In the genomic region with DNA sequence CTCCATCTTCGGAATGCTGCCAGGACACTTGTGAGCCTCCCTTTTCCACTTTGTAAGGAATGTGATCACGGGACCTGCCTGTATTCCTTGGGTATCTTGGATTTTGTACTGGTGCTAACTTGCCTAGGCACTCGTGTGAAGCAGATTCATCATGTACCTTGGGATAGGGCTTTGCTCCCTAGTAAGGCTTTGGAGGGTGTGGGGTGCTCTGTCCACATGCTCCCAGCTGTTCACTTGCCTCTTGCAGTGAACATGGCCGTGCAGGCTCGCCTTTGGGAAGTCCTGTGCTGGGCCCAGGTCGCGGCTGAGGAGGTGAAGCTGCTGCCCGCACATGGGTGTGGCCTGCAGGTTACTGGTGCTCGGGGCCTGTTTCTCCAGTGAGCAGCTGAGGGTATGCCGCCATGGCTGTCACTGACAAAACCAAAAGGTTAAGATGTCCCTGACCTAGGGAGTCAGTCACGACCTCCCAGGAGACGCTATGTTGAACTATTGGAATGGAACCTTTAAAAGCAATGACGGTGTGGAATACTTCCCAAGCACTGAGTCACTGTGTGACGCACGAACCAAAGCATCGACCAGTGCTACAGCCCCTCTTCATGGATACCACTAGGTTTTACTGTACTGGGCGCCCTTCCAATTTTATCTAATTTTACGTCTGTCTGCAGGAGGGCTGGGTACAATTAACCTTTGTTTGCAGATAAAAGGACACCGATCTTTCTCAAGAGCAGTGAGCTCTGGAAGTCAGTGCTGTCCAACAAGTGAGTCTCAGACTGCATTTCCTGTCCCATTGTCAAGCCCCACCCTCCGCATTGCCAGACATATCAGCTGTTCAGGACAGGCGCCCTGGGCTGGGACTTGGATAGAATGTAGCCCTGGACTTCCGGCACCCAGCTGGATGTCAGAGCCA, we compare ENCODE assay signal across 8 mouse cellular contexts. TPM values are rescaled to one million over a fixed set of nuclear protein-coding genes. Genes with fewer than 3 reads are reported as not detected.
DNase-seq lines count a peak whose midpoint lies in the region; ATAC-seq and TF ChIP-seq lines count a peak whose summit lies in the region.

No protein-coding gene starts in this region.

- no peak for TF ChIP-seq CTCF in heart, postnatal 0 days (IDR thresholded peaks at IDR 0.05; ENCODE audit: low read depth)
- no peak for TF ChIP-seq CTCF in stomach, postnatal 0 days (IDR thresholded peaks at IDR 0.05; ENCODE audit: low read depth)

- WGBS in heart, postnatal 0 days, result 11% methylated on average over 22 of the region's 22 CpGs
- WGBS in large intestine, adult 2 months, result 14% methylated on average over 22 of the region's 22 CpGs
- 21% methylated on average over 22 of the region's 22 CpGs for WGBS in stomach, postnatal 0 days

- H3K36me3 ChIP-seq in heart, postnatal 0 days (replicated peaks; ENCODE audit: control insufficient read depth, insufficient read depth, low read length), result peaks cover 60% of the 10 kb centered on the region
- peaks cover 7% of the 10 kb centered on the region for H3K36me3 ChIP-seq in stomach, postnatal 0 days (ENCODE audit: control insufficient read depth, insufficient read depth, low read length)

- ATAC-seq in CD4-positive, CD25-positive, alpha-beta regulatory T cell, adult 4 months, result no peak
- ATAC-seq in heart, postnatal 0 days (ENCODE audit: insufficient read depth, low read depth), result peak; percentile 27
- no peak for ATAC-seq in stomach, postnatal 0 days (ENCODE audit: low FRiP score, low TSS enrichment)

- no peak overlapping the region for H3K4me3 ChIP-seq in heart, postnatal 0 days (ENCODE audit: low read depth, low read length)
- no peak overlapping the region for H3K4me3 ChIP-seq in stomach, postnatal 0 days (ENCODE audit: low read depth, low read length)

- H3K9ac ChIP-seq in heart, postnatal 0 days (replicated peaks; ENCODE audit: low read depth, low read length), result no peak overlapping the region
- H3K9ac ChIP-seq in stomach, postnatal 0 days (ENCODE audit: low read length), result no peak overlapping the region

- peak; percentile 39 for DNase-seq in CD4-positive, CD25-positive, alpha-beta regulatory T cell, adult 2 months (ENCODE audit: low read depth, low spot score)
- DNase-seq in WW6 (ENCODE audit: low read depth, low spot score), result peak; percentile 80
- peak; percentile 79 for DNase-seq in fibroblast of lung, adult 2 months (ENCODE audit: low read depth)
- peak; percentile 85 for DNase-seq in heart, postnatal 0 days (ENCODE audit: low spot score)
- peak; percentile 63 for DNase-seq in large intestine, adult 2 months (ENCODE audit: low read depth, low spot score)
- DNase-seq in lung, postnatal 10 days, result peak; percentile 91
- DNase-seq in stomach, postnatal 0 days (ENCODE audit: low spot score), result peak; percentile 56

- no peaks in the 10 kb centered on the region for H3K9me3 ChIP-seq in heart, postnatal 0 days (replicated peaks; ENCODE audit: control insufficient read depth, low read length)
- H3K9me3 ChIP-seq in stomach, postnatal 0 days (ENCODE audit: control insufficient read depth, low read length), result no peaks in the 10 kb centered on the region

- H3K27me3 ChIP-seq in heart, postnatal 0 days (ENCODE audit: control insufficient read depth, insufficient read depth, low read length), result no peaks in the 10 kb centered on the region
- no peaks in the 10 kb centered on the region for H3K27me3 ChIP-seq in stomach, postnatal 0 days (ENCODE audit: control insufficient read depth, insufficient read depth, low read length)

- TF ChIP-seq EP300 in heart, postnatal 0 days (IDR thresholded peaks at IDR 0.05; ENCODE audit: low read depth), result peak; percentile 4; the same call in 1 of the 2 replicates
- no peak for TF ChIP-seq EP300 in stomach, postnatal 0 days (optimal IDR thresholded peaks at IDR 0.05)

- 0 out of 2 replicates have a peak overlapping the region, but pooled peaks have one; percentile 78 for H3K4me2 ChIP-seq in heart, postnatal 0 days (ENCODE audit: low read depth, low read length)
- H3K4me2 ChIP-seq in stomach, postnatal 0 days (replicated peaks; ENCODE audit: low read depth), result no peak overlapping the region

- peaks cover 18% of the 10 kb centered on the region for H3K4me1 ChIP-seq in heart, postnatal 0 days (ENCODE audit: control insufficient read depth, insufficient read depth)
- H3K4me1 ChIP-seq in stomach, postnatal 0 days (replicated peaks; ENCODE audit: control insufficient read depth, insufficient read depth), result peaks cover 5% of the 10 kb centered on the region

- H3K27ac ChIP-seq in heart, postnatal 0 days (ENCODE audit: low read depth), result peak overlapping the region; percentile 80
- peak overlapping the region; percentile 78 for H3K27ac ChIP-seq in stomach, postnatal 0 days (replicated peaks)

RNA-seq across cellular contexts. Expression of a gene that starts 5.2 kb away (rescaled TPM):
- 100 to 1,000 TPM; 215 to 384 TPM for polyA plus RNA-seq in CD4-positive, CD25-positive, alpha-beta regulatory T cell, adult 4 months (2017; shearing (Covaris generic))
- total RNA-seq in heart, postnatal 0 days (2014; rRNA removed; ENCODE audit: low replicate concordance), result 6,647 and 7,476 TPM in 2 replicates
- 3,728 and 4,065 TPM in 2 replicates for polyA plus RNA-seq in heart, postnatal 0 days (2015; fragmentation: Nextera tagmentation; extraction: Ambion mirVana)
- polyA plus RNA-seq in large intestine, adult 2 months (2012; rRNA removed), result 3,259 and 4,191 TPM in 2 replicates
- 920 and 1,103 TPM in 2 replicates for polyA plus RNA-seq in stomach, postnatal 0 days (2015; fragmentation: Nextera tagmentation; extraction: Ambion mirVana)

RNA-seq across cellular contexts. Expression of a gene that starts 16.1 kb away (rescaled TPM):
- polyA plus RNA-seq in CD4-positive, CD25-positive, alpha-beta regulatory T cell, adult 4 months (2017; shearing (Covaris generic)), result 10 to 100 TPM in 1 of 2 experiments, 1 to 10 TPM in 1; 9.5 to 10.6 TPM
- 10.6 and 41.9 TPM in 2 replicates for total RNA-seq in heart, postnatal 0 days (2014; rRNA removed; ENCODE audit: low replicate concordance)
- polyA plus RNA-seq in heart, postnatal 0 days (2015; fragmentation: Nextera tagmentation; extraction: Ambion mirVana), result 10.5 and 12.3 TPM in 2 replicates
- 6.3 and 9.4 TPM in 2 replicates for polyA plus RNA-seq in large intestine, adult 2 months (2012; rRNA removed)
- polyA plus RNA-seq in stomach, postnatal 0 days (2015; fragmentation: Nextera tagmentation; extraction: Ambion mirVana), result 4.4 and 5.7 TPM in 2 replicates

RNA-seq across cellular contexts. Expression of a gene that starts 29.4 kb away (rescaled TPM):
- 10 to 100 TPM; 51.5 to 59.7 TPM for polyA plus RNA-seq in CD4-positive, CD25-positive, alpha-beta regulatory T cell, adult 4 months (2017; shearing (Covaris generic))
- 21.4 and 22.9 TPM in 2 replicates for total RNA-seq in heart, postnatal 0 days (2014; rRNA removed; ENCODE audit: low replicate concordance)
- polyA plus RNA-seq in heart, postnatal 0 days (2015; fragmentation: Nextera tagmentation; extraction: Ambion mirVana), result 20.6 and 25.3 TPM in 2 replicates
- 17.7 and 18.4 TPM in 2 replicates for polyA plus RNA-seq in large intestine, adult 2 months (2012; rRNA removed)
- polyA plus RNA-seq in stomach, postnatal 0 days (2015; fragmentation: Nextera tagmentation; extraction: Ambion mirVana), result 25.0 and 26.6 TPM in 2 replicates

RNA-seq across cellular contexts. Expression of a gene that starts 30.4 kb away (rescaled TPM):
- 10 to 100 TPM; 22.6 to 49.4 TPM for polyA plus RNA-seq in CD4-positive, CD25-positive, alpha-beta regulatory T cell, adult 4 months (2017; shearing (Covaris generic))
- 85.4 and 98.0 TPM in 2 replicates for total RNA-seq in heart, postnatal 0 days (2014; rRNA removed; ENCODE audit: low replicate concordance)
- polyA plus RNA-seq in heart, postnatal 0 days (2015; fragmentation: Nextera tagmentation; extraction: Ambion mirVana), result 24.5 and 26.3 TPM in 2 replicates
- 94.4 and 101 TPM in 2 replicates for polyA plus RNA-seq in large intestine, adult 2 months (2012; rRNA removed)
- polyA plus RNA-seq in stomach, postnatal 0 days (2015; fragmentation: Nextera tagmentation; extraction: Ambion mirVana), result 15.3 and 16.6 TPM in 2 replicates

RNA-seq across cellular contexts. Expression of a gene that starts 30.5 kb away (rescaled TPM):
- 10 to 100 TPM; 67.5 to 77.7 TPM for polyA plus RNA-seq in CD4-positive, CD25-positive, alpha-beta regulatory T cell, adult 4 months (2017; shearing (Covaris generic))
- total RNA-seq in heart, postnatal 0 days (2014; rRNA removed; ENCODE audit: low replicate concordance), result 109 and 165 TPM in 2 replicates
- 426 and 447 TPM in 2 replicates for polyA plus RNA-seq in heart, postnatal 0 days (2015; fragmentation: Nextera tagmentation; extraction: Ambion mirVana)
- polyA plus RNA-seq in large intestine, adult 2 months (2012; rRNA removed), result 83.2 and 95.7 TPM in 2 replicates
- polyA plus RNA-seq in stomach, postnatal 0 days (2015; fragmentation: Nextera tagmentation; extraction: Ambion mirVana), result 196 and 211 TPM in 2 replicates

Comparison
In these comparisons a context has a peak if more than half of its experiments do, and no peak if none do; other contexts are left out.
1. DNase-seq: peak in every context shown above with its lines; median percentile 91 in lung, postnatal 10 days; 85 in heart, postnatal 0 days; 80 in WW6; 79 in fibroblast of lung, adult 2 months; 63 in large intestine, adult 2 months; 56 in stomach, postnatal 0 days; 39 in CD4-positive, CD25-positive, alpha-beta regulatory T cell, adult 2 months.